Mouse (Mus musculus) right cerebral cortex, postnatal 14 days (tissue): Measurements from ENCODE around the gene Chic2.

Source experiments
- DNase-seq: peaks from one replicate; pipeline ENCODE4 v3.0.0; 2022

The Chic2 gene

GRCm38 (mm10) chr5:74974061-74974581, 70.5 kb downstream of the Chic2 start:
- no peak for DNase-seq

GRCm38 (mm10) chr5:74971418-74971817, 73.2 kb downstream of the Chic2 start:
- DNase-seq, result no peak

- no peak for DNase-seq
These were observed 75.2 kb downstream of the Chic2 start for GRCm38 (mm10) chr5:74969341-74969740.

- DNase-seq, result no peak
These were observed 76.7 kb downstream of the Chic2 start for GRCm38 (mm10) chr5:74967882-74968281.

- DNase-seq, result no peak
These were observed 77.7 kb downstream of the Chic2 start for GRCm38 (mm10) chr5:74966891-74967290.

GRCm38 (mm10) chr5:74962771-74963170, 81.8 kb downstream of the Chic2 start:
- no peak for DNase-seq

GRCm38 (mm10) chr5:74960840-74961543, 83.6 kb downstream of the Chic2 start:
- DNase-seq, result peak; percentile 65

GRCm38 (mm10) chr5:74960306-74960705, 84.3 kb downstream of the Chic2 start:
- no peak for DNase-seq

- no peak for DNase-seq
These were observed 87.1 kb downstream of the Chic2 start for GRCm38 (mm10) chr5:74957293-74958076.

- DNase-seq, result no peak
These were observed 88.2 kb downstream of the Chic2 start for GRCm38 (mm10) chr5:74956335-74956734.

- DNase-seq, result no peak
These were observed 89.0 kb downstream of the Chic2 start for GRCm38 (mm10) chr5:74955565-74955964.

GRCm38 (mm10) chr5:74952938-74953337, 91.6 kb downstream of the Chic2 start:
- DNase-seq, result no peak

GRCm38 (mm10) chr5:74951375-74951774, 93.2 kb downstream of the Chic2 start:
- no peak for DNase-seq

- DNase-seq, result no peak
These were observed 95.3 kb downstream of the Chic2 start for GRCm38 (mm10) chr5:74949298-74949697.

GRCm38 (mm10) chr5:74948482-74948881, 96.1 kb downstream of the Chic2 start:
- DNase-seq, result no peak
